Mouse (Mus musculus): ENCODE measurements around the gene Sdccag8. TPM values are rescaled to one million over a fixed set of nuclear protein-coding genes. Genes with fewer than 3 reads are reported as not detected.

Sdccag8 gene
- total RNA-seq, 2 experiments from 2014 or later = 20.0 to 20.7 TPM

- DNase-seq (ENCODE audit: low spot score in 2 of 2) = no peak
- H3K4me3 ChIP-seq = no peak overlapping the region
- no peak for TF ChIP-seq CTCF (conservative IDR thresholded peaks at IDR 0.05)
- peak overlapping the region; percentile 18; the same call in 1 of the 2 replicates for H3K27ac ChIP-seq
Measured at GRCm38 (mm10) chr1:176943126-176943525, 128.7 kb downstream of the Sdccag8 start.

GRCm38 (mm10) chr1:176943987-176944386 is 129.5 kb downstream of the Sdccag8 start:
- Histone ChIP-seq H3K4me3 (no peak overlapping the region), H3K27ac (peak overlapping the region; percentile 71; the same call in 1 of the 2 replicates)
- TF ChIP-seq CTCF (conservative IDR thresholded peaks at IDR 0.05) = no peak
- no peak for DNase-seq (ENCODE audit: low spot score in 2 of 2)

GRCm38 (mm10) chr1:176944458-176945174 is 130.2 kb downstream of the Sdccag8 start:
- TF ChIP-seq CTCF (conservative IDR thresholded peaks at IDR 0.05) = no peak
- Histone ChIP-seq H3K4me3 (no peak overlapping the region), H3K27ac (peak overlapping the region; percentile 71)
- DNase-seq (ENCODE audit: low spot score in 2 of 2) = no peak

GRCm38 (mm10) chr1:176945175-176945540 is 130.7 kb downstream of the Sdccag8 start:
- DNase-seq (ENCODE audit: low spot score in 2 of 2) = no peak
- no peak for TF ChIP-seq CTCF (conservative IDR thresholded peaks at IDR 0.05)

GRCm38 (mm10) chr1:176946031-176946795 is 131.8 kb downstream of the Sdccag8 start:
- peak overlapping the region; percentile 88 for H3K27ac ChIP-seq
- no peak for TF ChIP-seq CTCF (conservative IDR thresholded peaks at IDR 0.05)
- H3K4me3 ChIP-seq = no peak overlapping the region
- no peak for DNase-seq (ENCODE audit: low spot score in 2 of 2)

More at GRCm38 (mm10) chr1:176945175-176945540, 130.7 kb downstream of the Sdccag8 start:
- H3K27ac ChIP-seq = peak overlapping the region; percentile 71
- H3K4me3 ChIP-seq = no peak overlapping the region

- TF ChIP-seq CTCF (conservative IDR thresholded peaks at IDR 0.05) = no peak
- Histone ChIP-seq H3K27ac (peak overlapping the region; percentile 88), H3K4me3 (peak overlapping the region; percentile 13; the same call in 1 of the 2 replicates)
- no peak for DNase-seq (ENCODE audit: low spot score in 2 of 2)
Measured at GRCm38 (mm10) chr1:176946796-176947181, 132.3 kb downstream of the Sdccag8 start.

- DNase-seq (ENCODE audit: low spot score in 2 of 2) = no peak
- TF ChIP-seq CTCF (conservative IDR thresholded peaks at IDR 0.05) = no peak
- no peak overlapping the region for H3K4me3 ChIP-seq
- H3K27ac ChIP-seq = peak overlapping the region; percentile 88
Measured at GRCm38 (mm10) chr1:176948861-176949260, 134.4 kb downstream of the Sdccag8 start.

GRCm38 (mm10) chr1:176949320-176949719 is 134.9 kb downstream of the Sdccag8 start:
- no peak for DNase-seq (ENCODE audit: low spot score in 2 of 2)
- TF ChIP-seq CTCF (conservative IDR thresholded peaks at IDR 0.05) = peak; percentile 53
- no peak overlapping the region for H3K4me3 ChIP-seq
- H3K27ac ChIP-seq = peak overlapping the region; percentile 88

- TF ChIP-seq CTCF (conservative IDR thresholded peaks at IDR 0.05) = no peak
- H3K27ac ChIP-seq = peak overlapping the region; percentile 88
Measured at GRCm38 (mm10) chr1:176950061-176950460, 135.6 kb downstream of the Sdccag8 start.

GRCm38 (mm10) chr1:176951836-176952235 is 137.4 kb downstream of the Sdccag8 start:
- H3K27ac ChIP-seq = peak overlapping the region; percentile 76
- no peak overlapping the region for H3K4me3 ChIP-seq
- DNase-seq (ENCODE audit: low spot score in 2 of 2) = no peak
- no peak for TF ChIP-seq CTCF (conservative IDR thresholded peaks at IDR 0.05)

More at GRCm38 (mm10) chr1:176950061-176950460, 135.6 kb downstream of the Sdccag8 start:
- H3K4me3 ChIP-seq = no peak overlapping the region
- DNase-seq (ENCODE audit: low spot score in 2 of 2) = no peak

- TF ChIP-seq CTCF (conservative IDR thresholded peaks at IDR 0.05) = no peak
- DNase-seq (ENCODE audit: low spot score in 2 of 2) = no peak
- no peak overlapping the region for H3K4me3 ChIP-seq
- no peak overlapping the region for H3K27ac ChIP-seq
Measured at GRCm38 (mm10) chr1:176958311-176958710, 143.9 kb downstream of the Sdccag8 start.

- Histone ChIP-seq H3K27ac (peak overlapping the region; percentile 10; the same call in 1 of the 2 replicates), H3K4me3 (no peak overlapping the region)
- DNase-seq (ENCODE audit: low spot score in 2 of 2) = no peak
- TF ChIP-seq CTCF (conservative IDR thresholded peaks at IDR 0.05) = no peak
Measured at GRCm38 (mm10) chr1:176961716-176962115, 147.3 kb downstream of the Sdccag8 start.

GRCm38 (mm10) chr1:176962894-176963293 is 148.4 kb downstream of the Sdccag8 start:
- DNase-seq (ENCODE audit: low spot score in 2 of 2) = no peak
- no peak overlapping the region for H3K4me3 ChIP-seq
- H3K27ac ChIP-seq = no peak overlapping the region
- TF ChIP-seq CTCF (conservative IDR thresholded peaks at IDR 0.05) = no peak

All from layer of hippocampus, adult 2 months (tissue).